In the genomic region with DNA sequence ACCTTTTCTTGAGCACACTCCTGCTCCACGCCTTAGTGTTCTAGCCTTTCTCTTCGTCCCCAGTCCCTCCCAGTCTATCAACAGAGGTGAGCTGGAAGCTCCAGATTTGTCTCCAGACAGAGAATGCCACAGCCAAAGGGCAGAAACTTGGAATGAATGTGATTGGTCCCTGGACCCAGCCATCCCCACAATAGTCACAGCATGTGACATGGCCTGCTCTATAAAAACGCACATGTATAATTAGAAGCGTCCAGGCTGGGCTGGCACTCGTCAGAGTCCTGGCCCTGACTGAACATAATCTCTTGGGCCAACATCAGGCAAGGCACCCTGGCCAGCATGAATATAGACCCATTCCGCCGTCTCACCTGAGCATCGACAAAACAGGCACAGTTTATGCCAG, we compare ENCODE assay signal across 16 mouse cellular contexts. TPM values are rescaled to one million over a fixed set of nuclear protein-coding genes. Genes with fewer than 3 reads are reported as not detected.
DNase-seq lines count a peak whose midpoint lies in the region; ATAC-seq lines count a peak whose summit lies in the region.
"Had no signal": no experiment of that assay in that cellular context is flagged by ENCODE, and none has a peak within 500 bp of the region (broad histone marks: within the 10 kb centered on the region; RNA-seq: fewer than 3 reads in every experiment).

No protein-coding gene starts in this region.

- WGBS in heart, embryonic 10.5 days: 84% methylated on average over 8 of the region's 8 CpGs
- WGBS in kidney, embryonic 16.5 days: 83% methylated on average over 8 of the region's 8 CpGs
- WGBS in embryonic facial prominence, embryonic 10.5 days: 85% methylated on average over 8 of the region's 8 CpGs

- no peak overlapping the region for H3K4me2 ChIP-seq in kidney, embryonic 16.5 days (replicated peaks; ENCODE audit: low read depth, low read length)
- H3K4me2 ChIP-seq: embryonic facial prominence, embryonic 13.5 days; liver, embryonic 13.5 days; midbrain, embryonic 11.5 days had no signal

- peaks cover 45% of the 10 kb centered on the region for H3K4me1 ChIP-seq in heart, embryonic 10.5 days
- peaks cover 16% of the 10 kb centered on the region for H3K4me1 ChIP-seq in kidney, embryonic 16.5 days (ENCODE audit: insufficient read depth, low read length)
- peaks cover 22% of the 10 kb centered on the region for H3K4me1 ChIP-seq in embryonic facial prominence, embryonic 10.5 days

- H3K27ac ChIP-seq in heart, embryonic 10.5 days: no peak overlapping the region
- no peak overlapping the region for H3K27ac ChIP-seq in kidney, embryonic 16.5 days (ENCODE audit: low read length)
- H3K27ac ChIP-seq in embryonic facial prominence, embryonic 10.5 days (replicated peaks): no peak overlapping the region
- H3K27ac ChIP-seq: embryonic facial prominence, embryonic 13.5 days had no signal

- DNase-seq in heart, adult 11 months: peak; percentile 99
- DNase-seq in heart, embryonic 10.5 days (ENCODE audit: low spot score): no peak
- peak; percentile 23 for DNase-seq in R1 (ENCODE audit: low read depth, low spot score)
- DNase-seq in heart, adult 9 months (ENCODE audit: low spot score in 2 of 2): peak; percentile 82
- peak; percentile 44 for DNase-seq in heart, postnatal 25 days (ENCODE audit: low spot score)
- no peak for DNase-seq in embryonic facial prominence, embryonic 10.5 days (ENCODE audit: low spot score)
- no peak for DNase-seq in left cerebral cortex, postnatal 10 days (ENCODE audit: extremely low spot score in 1 of 2, low spot score in 2 of 2)
- DNase-seq: adrenal gland, postnatal 36 days; kidney, adult 8-10 months; liver, embryonic 13.5 days; thymus, postnatal 25 days had no signal

- no peaks in the 10 kb centered on the region for H3K27me3 ChIP-seq in heart, embryonic 10.5 days (ENCODE audit: insufficient read depth, poor library complexity, severe bottlenecking)
- no peaks in the 10 kb centered on the region for H3K27me3 ChIP-seq in kidney, embryonic 16.5 days (ENCODE audit: insufficient read depth, low read length)
- H3K27me3 ChIP-seq in embryonic facial prominence, embryonic 10.5 days (replicated peaks; ENCODE audit: low read depth, poor library complexity, severe bottlenecking): no peaks in the 10 kb centered on the region
- H3K27me3 ChIP-seq: embryonic facial prominence, embryonic 13.5 days; liver, embryonic 13.5 days had no signal

- H3K9ac ChIP-seq in kidney, embryonic 16.5 days (replicated peaks; ENCODE audit: low read length): no peak overlapping the region
- H3K9ac ChIP-seq: embryonic facial prominence, embryonic 13.5 days; liver, embryonic 13.5 days had no signal

- no peak for ATAC-seq in kidney, embryonic 16.5 days (ENCODE audit: low FRiP score, low TSS enrichment)

- H3K4me3 ChIP-seq in heart, embryonic 10.5 days: no peak overlapping the region
- no peak overlapping the region for H3K4me3 ChIP-seq in kidney, embryonic 16.5 days (ENCODE audit: low read length)
- H3K4me3 ChIP-seq in embryonic facial prominence, embryonic 10.5 days: no peak overlapping the region
- H3K4me3 ChIP-seq: embryonic facial prominence, embryonic 13.5 days; liver, embryonic 13.5 days had no signal

- H3K9me3 ChIP-seq in heart, embryonic 10.5 days: no peaks in the 10 kb centered on the region
- no peaks in the 10 kb centered on the region for H3K9me3 ChIP-seq in kidney, embryonic 16.5 days (ENCODE audit: low read length)
- H3K9me3 ChIP-seq in embryonic facial prominence, embryonic 10.5 days: no peaks in the 10 kb centered on the region
- H3K9me3 ChIP-seq: embryonic facial prominence, embryonic 13.5 days; liver, embryonic 13.5 days had no signal

- intact Hi-C loops in heart, postnatal 25 days (cut with DNase I): no loop called here
- intact Hi-C loops in left cerebral cortex, postnatal 10 days (cut with DNase I): no loop called here

- H3K36me3 ChIP-seq in heart, embryonic 10.5 days: peaks cover 99% of the 10 kb centered on the region
- H3K36me3 ChIP-seq in kidney, embryonic 16.5 days (ENCODE audit: insufficient read depth, low read length): peaks cover 60% of the 10 kb centered on the region
- peaks cover 100% of the 10 kb centered on the region for H3K36me3 ChIP-seq in embryonic facial prominence, embryonic 10.5 days (replicated peaks)

RNA-seq across cellular contexts. Expression of gene Afmid, which starts 6.6 kb away (rescaled TPM):
- polyA plus RNA-seq in heart, embryonic 10.5 days (2016; fragmentation: Nextera tagmentation; extraction: Ambion mirVana): 8.8 and 13.5 TPM in 2 replicates
- total RNA-seq in heart, postnatal 25 days (2021): 1 to 10 TPM; 4.3 to 5.6 TPM
- 5.8 and 6.1 TPM in 2 replicates for polyA plus RNA-seq in kidney, embryonic 16.5 days (2015; fragmentation: Nextera tagmentation; extraction: Ambion mirVana)
- polyA plus RNA-seq in embryonic facial prominence, embryonic 10.5 days (2016; fragmentation: Nextera tagmentation; extraction: Ambion mirVana): 3.5 and 4.8 TPM in 2 replicates
- total RNA-seq in left cerebral cortex, postnatal 10 days (2021): 10 to 100 TPM in 1 of 2 experiments, 1 to 10 TPM in 1; 8.7 to 10.1 TPM

RNA-seq across cellular contexts. Expression of gene Tk1, which starts 6.8 kb away (rescaled TPM):
- 124 and 134 TPM in 2 replicates for polyA plus RNA-seq in heart, embryonic 10.5 days (2016; fragmentation: Nextera tagmentation; extraction: Ambion mirVana)
- 1 to 10 TPM; 2.3 to 3.2 TPM for total RNA-seq in heart, postnatal 25 days (2021)
- polyA plus RNA-seq in kidney, embryonic 16.5 days (2015; fragmentation: Nextera tagmentation; extraction: Ambion mirVana): 128 and 136 TPM in 2 replicates
- polyA plus RNA-seq in embryonic facial prominence, embryonic 10.5 days (2016; fragmentation: Nextera tagmentation; extraction: Ambion mirVana): 156 and 161 TPM in 2 replicates
- total RNA-seq in left cerebral cortex, postnatal 10 days (2021): 1 to 10 TPM; 2.6 to 4.4 TPM

RNA-seq across cellular contexts. Expression of gene Gm20708, which starts 9.6 kb away (rescaled TPM):
- 1.1 TPM in 2 replicates for polyA plus RNA-seq in heart, embryonic 10.5 days (2016; fragmentation: Nextera tagmentation; extraction: Ambion mirVana)
- total RNA-seq in heart, postnatal 25 days (2021): 1 to 10 TPM in 1 of 2 experiments, under 1 TPM in 1; 0.36 to 1.2 TPM
- 0.26 and 0.44 TPM in 2 replicates for polyA plus RNA-seq in kidney, embryonic 16.5 days (2015; fragmentation: Nextera tagmentation; extraction: Ambion mirVana)
- polyA plus RNA-seq in embryonic facial prominence, embryonic 10.5 days (2016; fragmentation: Nextera tagmentation; extraction: Ambion mirVana): 0.28 and 0.41 TPM in 2 replicates
- total RNA-seq in left cerebral cortex, postnatal 10 days (2021): 1 to 10 TPM; 3.1 to 4.3 TPM
- polyA plus RNA-seq: liver, embryonic 13.5 days; neural tube, embryonic 11.5 days had no signal

RNA-seq across cellular contexts. Expression of gene Syngr2, which starts 9.6 kb away (rescaled TPM):
- 68.1 and 76.3 TPM in 2 replicates for polyA plus RNA-seq in heart, embryonic 10.5 days (2016; fragmentation: Nextera tagmentation; extraction: Ambion mirVana)
- 100 to 1,000 TPM; 109 to 113 TPM for total RNA-seq in heart, postnatal 25 days (2021)
- polyA plus RNA-seq in kidney, embryonic 16.5 days (2015; fragmentation: Nextera tagmentation; extraction: Ambion mirVana): 93.2 and 106 TPM in 2 replicates
- 27.7 and 29.9 TPM in 2 replicates for polyA plus RNA-seq in embryonic facial prominence, embryonic 10.5 days (2016; fragmentation: Nextera tagmentation; extraction: Ambion mirVana)
- 10 to 100 TPM in 1 of 2 experiments, 1 to 10 TPM in 1; 7.5 to 10.9 TPM for total RNA-seq in left cerebral cortex, postnatal 10 days (2021)

RNA-seq across cellular contexts. Expression of gene 6030468B19Rik, which starts 21.6 kb away (rescaled TPM):
- polyA plus RNA-seq in heart, embryonic 10.5 days (2016; fragmentation: Nextera tagmentation; extraction: Ambion mirVana): 4.3 and 4.8 TPM in 2 replicates
- total RNA-seq in heart, postnatal 25 days (2021): not detected
- polyA plus RNA-seq in kidney, embryonic 16.5 days (2015; fragmentation: Nextera tagmentation; extraction: Ambion mirVana): 0.33 and 0.54 TPM in 2 replicates
- 0.69 and 1.4 TPM in 2 replicates for polyA plus RNA-seq in embryonic facial prominence, embryonic 10.5 days (2016; fragmentation: Nextera tagmentation; extraction: Ambion mirVana)
- not detected for total RNA-seq in left cerebral cortex, postnatal 10 days (2021)
- total RNA-seq: adrenal gland, postnatal 36 days; left cerebral cortex, postnatal 14 days had no signal
- polyA plus RNA-seq: embryonic facial prominence, embryonic 13.5 days had no signal

Comparison
In these comparisons a context has a peak if more than half of its experiments do, and no peak if none do; other contexts are left out.
1. DNase-seq: peak in heart, adult 11 months (single experiment), R1 (single experiment), heart, adult 9 months (2 of 2) and heart, postnatal 25 days (single experiment); none in heart, embryonic 10.5 days (single experiment), embryonic facial prominence, embryonic 10.5 days (single experiment) and left cerebral cortex, postnatal 10 days (0 of 2).